Mouse (Mus musculus): ENCODE measurements around the gene Rasal1. TPM values are rescaled to one million over a fixed set of nuclear protein-coding genes. Genes with fewer than 3 reads are reported as not detected.

The Rasal1 gene
- polyA plus RNA-seq, 1 experiment from 2014 or later, result 0.27 TPM

DNA sequence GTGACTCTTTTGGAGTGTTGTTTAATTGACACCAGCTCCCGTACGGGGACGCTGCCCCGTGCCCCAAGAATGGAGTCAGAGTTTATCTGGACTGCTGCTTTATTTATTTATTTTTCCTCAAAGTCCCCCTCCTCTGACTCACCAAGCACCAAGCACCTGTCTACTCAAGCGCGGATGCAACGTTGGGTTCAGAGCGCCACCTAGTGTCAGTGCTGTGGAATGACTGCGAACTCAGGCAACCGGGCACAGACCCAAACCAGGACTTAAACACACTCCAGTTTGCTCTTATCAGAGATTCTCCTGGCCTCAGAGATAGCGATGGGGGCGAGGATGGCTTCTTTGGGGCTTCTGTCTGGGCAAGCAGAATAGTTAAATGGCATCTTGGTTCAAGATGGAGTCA is 25.0 kb downstream of the Rasal1 start:
- Histone ChIP-seq H3K4me2 (no peak overlapping the region), H3K27me3 (ENCODE audit: control insufficient read depth, insufficient read depth, low read length) (peaks cover 14% of the 10 kb centered on the region), H3K4me1 (ENCODE audit: control insufficient read depth, insufficient read depth, low read length) (no peaks in the 10 kb centered on the region), H3K9ac (ENCODE audit: low read depth, low read length) (no peak overlapping the region), H3K4me3 (ENCODE audit: low read depth, low read length) (no peak overlapping the region), H3K27ac (ENCODE audit: low read depth, low read length) (no peak overlapping the region), H3K36me3 (ENCODE audit: control insufficient read depth, insufficient read depth, low read length) (no peaks in the 10 kb centered on the region), H3K9me3 (replicated peaks; ENCODE audit: control insufficient read depth, low read length) (no peaks in the 10 kb centered on the region)
- WGBS (ENCODE audit: insufficient replicate concordance), result 5% methylated on average over 12 of the region's 12 CpGs
- no peak for ATAC-seq (replicated peaks; ENCODE audit: insufficient number of reproducible peaks, low FRiP score, low TSS enrichment)

DNA sequence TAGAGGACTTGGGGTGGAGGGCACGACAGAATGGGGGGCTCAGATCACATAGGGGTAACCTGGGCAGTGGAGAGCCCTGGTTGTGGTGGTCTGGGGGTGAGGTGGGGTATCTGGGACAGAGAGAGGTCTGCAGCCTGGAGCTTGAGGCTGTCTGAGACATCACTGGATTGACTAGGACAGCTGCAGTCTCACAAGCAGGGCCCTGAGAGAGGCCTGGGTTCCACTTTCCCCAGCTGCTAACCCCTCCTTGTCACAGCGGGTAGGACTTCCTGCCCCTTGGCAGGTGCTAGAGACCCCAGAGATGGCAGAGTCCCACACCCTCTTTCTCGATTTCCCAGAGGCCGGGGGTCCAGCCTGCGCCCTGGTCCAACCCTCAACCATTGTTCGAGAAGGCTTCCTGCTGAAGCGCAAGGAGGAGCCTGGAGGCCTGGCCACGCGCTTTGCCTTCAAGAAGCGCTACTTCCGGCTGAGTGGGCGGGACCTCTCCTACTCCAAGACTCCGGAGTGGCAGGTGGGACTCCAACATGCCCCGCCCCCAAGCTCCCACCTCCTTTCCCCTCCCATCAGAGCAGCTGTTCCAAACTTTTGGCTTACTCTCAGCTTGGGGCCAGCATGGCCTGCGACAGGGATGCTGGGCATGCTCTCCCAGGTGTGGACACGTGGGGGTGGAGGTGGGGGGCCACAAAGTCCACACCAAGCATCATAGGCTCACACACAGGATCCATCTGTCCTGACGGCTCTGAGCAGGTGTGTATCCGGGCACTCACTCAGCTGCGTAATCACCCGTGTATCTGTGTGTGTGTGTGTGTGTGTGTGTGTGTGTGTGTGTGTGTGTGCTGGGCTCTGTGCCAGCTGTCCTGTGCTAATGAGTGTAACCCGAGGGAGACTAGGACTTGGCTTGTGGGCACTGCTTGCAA is 25.9 kb downstream of the Rasal1 start:
- no peak overlapping the region for H3K4me2 ChIP-seq
- WGBS (ENCODE audit: insufficient replicate concordance), result 41% methylated on average over 21 of the region's 21 CpGs
- no peak overlapping the region for H3K9ac ChIP-seq (ENCODE audit: low read depth, low read length)
- H3K27me3 ChIP-seq (ENCODE audit: control insufficient read depth, insufficient read depth, low read length), result peaks cover 18% of the 10 kb centered on the region
- no peaks in the 10 kb centered on the region for H3K36me3 ChIP-seq (ENCODE audit: control insufficient read depth, insufficient read depth, low read length)
- no peak for ATAC-seq (replicated peaks; ENCODE audit: insufficient number of reproducible peaks, low FRiP score, low TSS enrichment)
- H3K27ac ChIP-seq (ENCODE audit: low read depth, low read length), result no peak overlapping the region
- H3K4me1 ChIP-seq (ENCODE audit: control insufficient read depth, insufficient read depth, low read length), result no peaks in the 10 kb centered on the region
- H3K9me3 ChIP-seq (replicated peaks; ENCODE audit: control insufficient read depth, low read length), result no peaks in the 10 kb centered on the region
- no peak overlapping the region for H3K4me3 ChIP-seq (ENCODE audit: low read depth, low read length)

DNA sequence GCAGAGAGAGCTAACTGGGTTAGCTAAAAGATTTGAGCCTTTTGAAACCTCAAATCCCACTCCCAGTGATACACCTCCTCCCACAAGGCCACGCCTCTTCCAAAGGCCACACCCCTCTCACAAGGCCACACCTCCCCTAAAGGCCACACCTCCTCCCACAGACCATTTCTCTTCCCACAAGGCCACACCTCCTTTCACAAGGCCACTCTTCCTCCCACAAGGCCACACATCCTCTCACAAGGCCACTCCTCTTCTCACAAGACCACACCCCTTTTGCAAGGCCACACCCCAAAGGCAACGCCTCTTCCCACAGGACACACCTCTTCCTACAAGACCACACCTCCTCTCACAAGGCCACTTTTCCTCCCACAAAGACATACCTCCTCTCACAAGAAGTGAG is 28.9 kb downstream of the Rasal1 start:
- H3K4me2 ChIP-seq, result no peak overlapping the region
- WGBS (ENCODE audit: insufficient replicate concordance), result 17% methylated on average over 2 of the region's 2 CpGs
- no peak overlapping the region for H3K4me3 ChIP-seq (ENCODE audit: low read depth, low read length)
- H3K27me3 ChIP-seq (ENCODE audit: control insufficient read depth, insufficient read depth, low read length), result peaks cover 32% of the 10 kb centered on the region
- H3K36me3 ChIP-seq (ENCODE audit: control insufficient read depth, insufficient read depth, low read length), result no peaks in the 10 kb centered on the region
- no peak overlapping the region for H3K27ac ChIP-seq (ENCODE audit: low read depth, low read length)
- no peak for ATAC-seq (replicated peaks; ENCODE audit: insufficient number of reproducible peaks, low FRiP score, low TSS enrichment)
- peaks cover 5% of the 10 kb centered on the region; the same call in 1 of the 2 replicates for H3K4me1 ChIP-seq (ENCODE audit: control insufficient read depth, insufficient read depth, low read length)
- H3K9ac ChIP-seq (ENCODE audit: low read depth, low read length), result no peak overlapping the region
- H3K9me3 ChIP-seq (replicated peaks; ENCODE audit: control insufficient read depth, low read length), result no peaks in the 10 kb centered on the region

DNA sequence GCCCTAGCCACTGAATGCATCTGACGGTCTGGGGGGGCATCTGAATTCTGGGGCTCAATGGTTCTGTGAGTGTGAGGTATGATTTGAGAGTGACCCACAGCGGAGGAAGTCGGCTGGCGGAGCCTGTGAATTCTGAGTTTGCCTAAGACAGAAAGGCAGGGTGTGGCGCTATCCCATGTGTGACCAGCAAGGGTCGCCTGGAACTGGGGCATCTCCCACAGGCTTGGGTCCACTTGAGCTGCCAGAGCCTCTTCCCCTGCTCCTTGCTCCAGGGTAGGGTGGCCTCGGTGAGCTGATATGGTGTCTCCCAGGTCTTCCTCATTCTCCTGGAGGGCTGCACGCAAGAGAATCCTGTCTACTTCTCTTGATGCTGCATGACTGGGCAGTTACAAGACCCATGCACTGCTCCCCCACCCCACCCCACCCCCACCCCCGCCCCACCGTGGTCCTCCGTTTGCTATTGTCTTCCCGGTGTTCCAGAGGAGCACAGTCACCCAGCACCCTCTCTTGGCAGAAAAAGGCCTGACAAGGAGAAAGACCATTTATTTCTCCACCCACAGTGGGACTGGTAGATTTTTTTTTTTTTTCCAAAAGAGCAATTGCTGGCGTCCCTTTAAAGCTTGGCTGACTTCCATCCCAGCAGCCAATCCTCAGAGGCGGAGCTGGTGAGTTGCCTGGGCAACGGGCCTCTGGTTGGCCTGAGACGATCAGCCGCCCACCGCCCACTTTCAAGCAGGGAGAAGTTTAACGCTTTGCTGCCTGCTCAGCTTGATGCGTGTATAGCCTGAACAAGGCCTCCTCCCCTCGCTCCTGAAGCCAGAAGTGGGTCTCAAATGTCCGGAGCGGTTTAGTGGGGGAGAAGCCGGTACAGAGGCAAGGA is 31.3 kb downstream of the Rasal1 start:
- peak overlapping the region; percentile 45 for H3K4me3 ChIP-seq (ENCODE audit: low read depth, low read length)
- no peak overlapping the region for H3K27ac ChIP-seq (ENCODE audit: low read depth, low read length)
- H3K36me3 ChIP-seq (ENCODE audit: control insufficient read depth, insufficient read depth, low read length), result no peaks in the 10 kb centered on the region
- H3K4me2 ChIP-seq, result peak overlapping the region; percentile 69
- H3K9ac ChIP-seq (ENCODE audit: low read depth, low read length), result peak overlapping the region; percentile 53; the same call in 1 of the 2 replicates
- peaks cover 10% of the 10 kb centered on the region; the same call in 1 of the 2 replicates for H3K4me1 ChIP-seq (ENCODE audit: control insufficient read depth, insufficient read depth, low read length)
- H3K27me3 ChIP-seq (ENCODE audit: control insufficient read depth, insufficient read depth, low read length), result peaks cover 49% of the 10 kb centered on the region
- H3K9me3 ChIP-seq (replicated peaks; ENCODE audit: control insufficient read depth, low read length), result no peaks in the 10 kb centered on the region
- 4% methylated on average over 24 of the region's 24 CpGs for WGBS (ENCODE audit: insufficient replicate concordance)
- ATAC-seq (replicated peaks; ENCODE audit: insufficient number of reproducible peaks, low FRiP score, low TSS enrichment), result peak; percentile 71

DNA sequence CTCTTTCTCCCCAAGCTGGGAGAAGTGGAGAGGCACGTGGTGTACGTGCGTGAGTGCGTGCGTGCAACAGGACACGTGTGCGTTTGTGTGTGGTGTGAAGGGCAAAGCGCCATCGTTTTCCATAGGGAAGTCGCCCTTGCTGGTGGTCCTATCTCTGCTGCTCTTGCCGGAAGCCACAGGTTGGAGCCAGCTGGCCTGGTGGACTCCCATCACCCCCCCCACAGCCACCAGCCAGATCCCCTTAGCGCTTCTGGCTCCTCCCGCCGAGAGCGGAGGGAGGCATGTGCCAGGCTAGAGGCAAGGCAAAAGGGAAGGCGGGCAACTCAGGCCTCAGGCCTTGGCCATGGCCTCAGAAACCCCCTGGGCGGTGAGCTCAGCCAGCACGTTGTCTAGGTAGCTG is 32.3 kb downstream of the Rasal1 start:
- H3K4me1 ChIP-seq (ENCODE audit: control insufficient read depth, insufficient read depth, low read length), result peaks cover 10% of the 10 kb centered on the region; the same call in 1 of the 2 replicates
- 79% methylated on average over 18 of the region's 18 CpGs for WGBS (ENCODE audit: insufficient replicate concordance)
- H3K9ac ChIP-seq (ENCODE audit: low read depth, low read length), result no peak overlapping the region
- H3K36me3 ChIP-seq (ENCODE audit: control insufficient read depth, insufficient read depth, low read length), result no peaks in the 10 kb centered on the region
- no peak overlapping the region for H3K4me3 ChIP-seq (ENCODE audit: low read depth, low read length)
- H3K27me3 ChIP-seq (ENCODE audit: control insufficient read depth, insufficient read depth, low read length), result peaks cover 48% of the 10 kb centered on the region
- no peak overlapping the region for H3K4me2 ChIP-seq
- H3K9me3 ChIP-seq (replicated peaks; ENCODE audit: control insufficient read depth, low read length), result no peaks in the 10 kb centered on the region
- ATAC-seq (replicated peaks; ENCODE audit: insufficient number of reproducible peaks, low FRiP score, low TSS enrichment), result no peak
- H3K27ac ChIP-seq (ENCODE audit: low read depth, low read length), result no peak overlapping the region

DNA sequence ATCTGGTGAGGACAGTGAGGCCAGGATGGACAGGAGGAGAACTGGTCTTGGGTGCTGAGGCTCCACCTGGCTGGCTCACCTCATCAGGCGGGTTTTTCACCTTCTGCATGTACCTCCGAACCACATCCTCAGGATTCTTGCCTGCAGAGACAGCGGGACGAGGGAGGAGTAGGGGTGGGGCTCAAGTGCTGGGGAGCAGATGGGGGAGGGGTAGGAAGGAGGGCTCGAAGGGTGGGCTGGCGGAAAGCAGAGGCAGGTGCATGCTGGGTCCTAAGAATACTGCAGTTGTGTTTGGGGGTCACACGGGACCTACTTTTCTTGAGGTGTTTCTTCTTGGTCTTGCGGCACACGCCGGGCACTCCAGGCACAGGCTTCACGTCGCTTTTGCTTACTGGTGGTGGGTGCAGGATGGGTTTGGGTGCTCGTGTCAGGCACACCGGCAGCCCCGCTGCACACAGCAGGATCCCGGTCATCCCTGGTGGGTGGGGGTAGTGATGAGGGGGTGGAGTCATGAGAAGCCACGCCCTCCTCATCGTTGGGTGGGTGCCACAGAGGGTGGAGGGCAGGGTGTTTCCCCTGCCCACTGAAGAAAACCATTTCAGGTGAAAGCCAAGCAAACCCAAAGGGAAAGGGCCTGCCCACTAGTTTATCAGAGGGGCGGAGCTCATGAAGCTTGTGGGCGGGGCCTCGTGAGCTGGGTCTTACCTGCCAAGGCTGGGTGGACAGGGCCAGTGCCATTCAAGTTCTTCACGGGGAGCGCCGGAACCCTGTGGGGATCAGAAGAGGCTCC is 34.6 kb downstream of the Rasal1 start:
- Histone ChIP-seq H3K9me3 (replicated peaks; ENCODE audit: control insufficient read depth, low read length) (no peaks in the 10 kb centered on the region), H3K4me1 (ENCODE audit: control insufficient read depth, insufficient read depth, low read length) (peaks cover 10% of the 10 kb centered on the region; the same call in 1 of the 2 replicates), H3K4me3 (ENCODE audit: low read depth, low read length) (no peak overlapping the region), H3K27me3 (ENCODE audit: control insufficient read depth, insufficient read depth, low read length) (peaks cover 52% of the 10 kb centered on the region), H3K4me2 (no peak overlapping the region), H3K36me3 (ENCODE audit: control insufficient read depth, insufficient read depth, low read length) (no peaks in the 10 kb centered on the region), H3K9ac (ENCODE audit: low read depth, low read length) (no peak overlapping the region), H3K27ac (ENCODE audit: low read depth, low read length) (no peak overlapping the region)
- WGBS (ENCODE audit: insufficient replicate concordance), result 9% methylated on average over 24 of the region's 24 CpGs
- no peak for ATAC-seq (replicated peaks; ENCODE audit: insufficient number of reproducible peaks, low FRiP score, low TSS enrichment)

DNA sequence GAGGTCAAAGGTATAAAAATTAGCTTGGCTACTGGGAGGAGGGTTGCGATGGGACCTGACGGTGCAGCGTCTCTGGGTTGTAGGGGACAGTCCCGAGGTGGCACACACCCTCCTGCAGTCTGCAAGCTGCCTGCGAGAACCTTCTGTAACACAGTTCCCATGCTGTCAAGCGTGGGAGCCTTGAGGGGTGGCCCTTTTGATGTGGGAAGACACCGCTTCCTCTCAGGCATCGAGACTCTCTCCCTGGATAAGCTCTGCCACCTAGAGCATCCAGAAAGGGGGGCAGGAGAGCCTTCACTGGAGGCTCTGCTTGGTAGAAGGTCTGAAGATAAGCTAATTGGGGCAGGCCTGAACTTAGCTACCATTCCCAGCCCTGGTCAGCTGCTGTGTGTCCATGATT is 37.1 kb downstream of the Rasal1 start:
- no peak overlapping the region for H3K4me2 ChIP-seq
- H3K27me3 ChIP-seq (ENCODE audit: control insufficient read depth, insufficient read depth, low read length), result peaks cover 50% of the 10 kb centered on the region
- no peak overlapping the region for H3K27ac ChIP-seq (ENCODE audit: low read depth, low read length)
- H3K36me3 ChIP-seq (ENCODE audit: control insufficient read depth, insufficient read depth, low read length), result no peaks in the 10 kb centered on the region
- no peak for ATAC-seq (replicated peaks; ENCODE audit: insufficient number of reproducible peaks, low FRiP score, low TSS enrichment)
- H3K4me3 ChIP-seq (ENCODE audit: low read depth, low read length), result no peak overlapping the region
- no peaks in the 10 kb centered on the region for H3K9me3 ChIP-seq (replicated peaks; ENCODE audit: control insufficient read depth, low read length)
- H3K4me1 ChIP-seq (ENCODE audit: control insufficient read depth, insufficient read depth, low read length), result peaks cover 7% of the 10 kb centered on the region; the same call in 1 of the 2 replicates
- 68% methylated on average over 8 of the region's 8 CpGs for WGBS (ENCODE audit: insufficient replicate concordance)
- H3K9ac ChIP-seq (ENCODE audit: low read depth, low read length), result no peak overlapping the region

Measured in heart, embryonic 11.5 days (tissue).